Mouse (Mus musculus): ENCODE data around the gene Ubqln1.

Ubqln1 gene

GRCm38 (mm10) chr13:58215592-58216341, at the start of gene Ubqln1:
Gene Ubqln1 (minus strand): TSS chr13:58215653.
- DNase-seq (ENCODE audit: low spot score in 2 of 2) = peak; percentile 90 to 92

GRCm38 (mm10) chr13:58263546-58263945, 48.1 kb upstream of the Ubqln1 start:
- DNase-seq (ENCODE audit: low spot score in 2 of 2) = no peak

DNA sequence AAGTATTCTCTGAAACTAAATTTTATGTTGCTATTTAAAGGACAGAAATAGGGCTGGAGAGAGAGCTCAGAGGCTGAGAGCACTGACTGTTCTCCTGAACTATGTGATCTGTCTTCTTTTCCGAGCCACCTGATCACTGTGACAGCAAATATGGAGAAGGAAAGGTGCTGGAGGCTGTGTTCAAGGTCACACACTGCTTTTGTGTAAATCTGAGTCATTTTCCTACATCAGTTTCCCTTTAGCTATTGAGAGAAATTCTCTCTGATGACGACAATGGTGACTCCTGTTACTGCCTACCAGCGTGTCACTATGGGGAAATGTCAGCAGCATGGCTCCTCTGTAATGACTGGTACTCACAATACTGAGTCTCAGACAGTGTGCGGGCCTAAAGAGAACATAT, 46.2 kb upstream of the Ubqln1 start:
- DNase-seq (ENCODE audit: low spot score in 2 of 2) = no peak

- no peak for DNase-seq (ENCODE audit: low spot score in 2 of 2)
Measured at GRCm38 (mm10) chr13:58253268-58253667, 37.8 kb upstream of the Ubqln1 start.

DNA sequence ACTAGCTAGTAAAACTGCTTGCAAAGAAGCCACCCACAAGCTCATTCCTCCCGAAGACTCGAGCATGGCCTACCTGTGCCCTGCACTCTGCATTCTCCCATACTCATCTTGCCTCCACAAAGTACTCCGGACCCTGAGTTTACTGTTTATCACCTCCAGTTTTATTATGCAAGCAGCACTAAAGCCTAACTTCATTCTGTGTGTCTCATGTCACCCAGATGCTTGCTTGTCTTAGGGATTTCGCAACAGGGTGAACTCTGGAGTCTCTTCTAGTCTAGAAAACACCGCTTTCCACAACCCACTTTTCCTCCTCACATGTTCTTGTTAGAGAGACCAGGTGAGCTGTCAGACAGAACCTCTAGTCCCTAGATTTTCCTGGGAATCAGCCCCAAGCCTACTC, 33.5 kb upstream of the Ubqln1 start:
- DNase-seq (ENCODE audit: low spot score in 2 of 2) = no peak

- no peak for DNase-seq (ENCODE audit: low spot score in 2 of 2)
Measured at GRCm38 (mm10) chr13:58236536-58236935, 21.1 kb upstream of the Ubqln1 start.

- DNase-seq (ENCODE audit: low spot score in 2 of 2) = peak in 1 of 2 experiments; percentile 46
Measured at GRCm38 (mm10) chr13:58232611-58233010, 17.2 kb upstream of the Ubqln1 start.

GRCm38 (mm10) chr13:58232070-58232469, 16.6 kb upstream of the Ubqln1 start:
- DNase-seq (ENCODE audit: low spot score in 2 of 2) = no peak

GRCm38 (mm10) chr13:58228624-58229023, 13.2 kb upstream of the Ubqln1 start:
- DNase-seq (ENCODE audit: low spot score in 2 of 2) = no peak

DNA sequence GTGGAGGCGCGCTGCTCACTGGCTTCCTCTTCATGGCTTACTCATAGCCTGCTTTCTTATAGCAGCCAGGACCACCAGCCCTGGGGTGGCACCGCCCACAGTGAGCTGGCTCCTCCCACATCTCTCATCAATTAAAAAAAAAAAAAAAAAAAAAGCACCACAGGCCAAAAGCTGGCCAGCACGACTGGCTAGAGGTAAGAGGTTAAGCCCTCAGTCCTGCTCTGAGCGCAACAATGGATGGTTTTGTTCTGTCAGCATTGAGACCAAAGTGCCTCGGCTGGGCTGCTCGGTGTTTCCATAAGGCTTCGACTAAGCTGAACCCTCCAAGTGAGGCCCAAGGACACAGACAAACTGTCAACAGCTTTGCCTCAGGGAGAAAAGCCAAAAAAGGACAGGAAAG, 10.2 kb upstream of the Ubqln1 start:
- no peak for DNase-seq (ENCODE audit: low spot score in 2 of 2)

DNA sequence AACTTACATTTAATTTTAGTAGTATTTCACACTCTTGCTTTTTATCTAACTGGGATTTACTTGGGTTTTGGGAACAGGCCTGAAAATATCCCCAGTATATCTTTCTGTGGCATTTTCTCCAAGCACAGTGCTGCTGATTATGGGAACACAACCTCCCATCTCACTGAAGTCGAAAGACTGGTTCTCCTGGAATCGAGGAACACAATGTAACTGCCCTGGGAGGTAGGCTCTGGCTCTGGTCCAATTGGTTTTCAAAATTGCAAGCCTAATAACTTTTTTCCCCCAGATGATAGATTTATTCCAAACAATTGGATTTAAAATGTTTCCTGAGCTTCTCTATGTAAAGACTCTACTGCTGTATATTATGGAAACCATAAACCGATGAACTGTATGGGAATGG, 4.8 kb upstream of the Ubqln1 start:
- DNase-seq (ENCODE audit: low spot score in 2 of 2) = no peak

GRCm38 (mm10) chr13:58217536-58217935, 2.1 kb upstream of the Ubqln1 start:
- DNase-seq (ENCODE audit: low spot score in 2 of 2) = no peak

GRCm38 (mm10) chr13:58216395-58216794, 942 bp upstream of the Ubqln1 start:
- DNase-seq (ENCODE audit: low spot score in 2 of 2) = no peak

- DNase-seq (ENCODE audit: low spot score in 2 of 2) = no peak
Measured at GRCm38 (mm10) chr13:58215253-58215591, 231 bp downstream of the Ubqln1 start.

GRCm38 (mm10) chr13:58214346-58215252, 854 bp downstream of the Ubqln1 start:
- DNase-seq (ENCODE audit: low spot score in 2 of 2) = peak in 1 of 2 experiments; percentile 37

DNA sequence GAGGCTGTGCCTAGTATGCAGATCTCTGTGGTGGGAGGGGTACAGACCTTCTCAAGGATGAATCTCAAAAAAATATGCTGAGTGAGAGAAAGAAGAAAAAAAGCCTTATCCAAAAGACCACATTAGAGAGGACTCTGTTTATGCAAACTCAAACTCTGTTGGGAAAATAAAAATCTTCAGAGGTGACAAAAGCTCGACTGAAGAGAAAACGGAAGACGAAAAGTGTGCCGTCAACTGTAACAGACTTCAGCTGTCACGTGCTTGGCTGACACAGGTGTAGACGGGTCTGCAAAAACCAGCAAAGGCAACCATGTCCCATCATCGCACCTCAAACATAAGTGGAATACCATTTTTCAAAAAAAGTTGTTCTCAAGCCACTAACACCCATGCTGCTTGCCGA, 1.7 kb downstream of the Ubqln1 start:
- DNase-seq (ENCODE audit: low spot score in 2 of 2) = peak in 1 of 2 experiments; percentile 24

DNA sequence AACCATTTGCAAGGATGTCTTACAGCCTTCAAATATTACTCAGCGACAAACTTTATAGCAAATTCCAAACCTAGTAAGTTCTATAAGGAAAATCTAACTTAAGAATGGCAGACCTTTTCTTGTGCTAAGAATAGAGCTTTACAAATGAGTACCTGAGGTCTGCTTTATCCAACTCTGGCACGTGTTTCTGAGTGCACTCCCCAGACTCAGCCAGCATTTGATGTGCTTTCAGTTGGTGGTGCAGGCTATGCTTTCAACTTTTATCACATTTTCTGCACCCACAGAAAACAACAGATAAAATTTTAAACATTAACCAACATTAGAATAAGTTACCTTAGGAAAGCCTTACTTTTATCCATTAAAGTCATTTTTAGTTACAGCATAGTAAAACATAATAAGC, 2.9 kb downstream of the Ubqln1 start:
- DNase-seq (ENCODE audit: low spot score in 2 of 2) = no peak

- DNase-seq (ENCODE audit: low spot score in 2 of 2) = no peak
Measured at GRCm38 (mm10) chr13:58210441-58210840, 5.0 kb downstream of the Ubqln1 start.

DNA sequence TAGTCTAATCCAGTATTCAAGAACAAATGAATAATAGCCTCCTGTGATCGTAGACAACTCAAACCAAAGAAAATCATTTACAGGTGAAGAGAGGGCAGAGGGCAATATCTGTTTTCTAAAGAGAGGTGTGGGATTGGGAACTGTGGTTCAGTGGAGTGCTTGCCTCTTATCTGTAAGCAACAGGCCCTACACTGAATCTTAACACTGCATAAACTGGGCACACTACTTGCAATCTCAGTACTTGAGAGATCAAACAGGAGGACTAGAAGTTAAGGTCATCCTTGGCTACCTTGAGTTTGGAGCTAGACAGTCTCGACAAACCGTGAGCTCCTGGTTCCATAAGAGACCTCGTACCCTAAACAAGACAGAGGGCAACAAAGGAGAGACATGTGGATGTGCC, 9.4 kb downstream of the Ubqln1 start:
- no peak for DNase-seq (ENCODE audit: low spot score in 2 of 2)

DNA sequence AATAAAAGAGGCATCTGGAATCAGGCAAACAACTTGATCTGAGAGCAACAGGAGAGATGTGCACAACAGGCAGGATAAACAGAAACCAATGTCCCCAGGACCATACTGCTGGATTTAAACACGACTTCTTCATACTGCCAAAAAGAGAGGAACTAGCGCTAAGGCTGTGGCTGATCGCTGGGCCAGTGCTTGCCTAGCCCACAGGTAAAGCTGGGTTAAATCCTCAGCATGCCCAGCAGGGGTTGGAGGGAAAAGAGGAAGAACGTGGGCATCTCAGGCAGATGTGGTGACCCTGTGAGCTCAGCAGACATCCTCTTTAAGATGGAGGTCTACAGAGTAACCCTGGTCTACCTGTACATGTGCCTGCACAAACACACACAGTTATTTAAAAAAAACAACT, 10.5 kb downstream of the Ubqln1 start:
- DNase-seq (ENCODE audit: low spot score in 2 of 2) = peak in 1 of 2 experiments; percentile 19

DNA sequence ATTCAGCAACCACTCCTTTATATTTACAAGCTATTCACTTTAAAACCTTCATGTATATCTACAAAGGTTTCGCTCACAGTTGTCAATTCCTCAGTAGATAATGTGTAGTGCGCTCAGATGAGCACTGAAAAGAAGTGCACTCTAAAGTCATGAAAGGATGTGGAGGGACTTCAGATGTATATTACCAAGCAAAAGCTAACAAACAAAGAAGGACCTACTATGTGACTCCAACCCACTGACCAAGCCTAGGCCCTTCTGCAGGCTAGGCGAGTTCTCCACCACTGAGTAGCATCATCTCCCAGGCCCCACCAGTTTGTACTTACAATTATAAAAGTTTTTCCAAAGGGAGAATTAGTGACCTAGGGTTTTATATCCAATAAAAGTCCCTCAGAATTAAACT, 11.3 kb downstream of the Ubqln1 start:
- DNase-seq (ENCODE audit: low spot score in 2 of 2) = no peak

DNA sequence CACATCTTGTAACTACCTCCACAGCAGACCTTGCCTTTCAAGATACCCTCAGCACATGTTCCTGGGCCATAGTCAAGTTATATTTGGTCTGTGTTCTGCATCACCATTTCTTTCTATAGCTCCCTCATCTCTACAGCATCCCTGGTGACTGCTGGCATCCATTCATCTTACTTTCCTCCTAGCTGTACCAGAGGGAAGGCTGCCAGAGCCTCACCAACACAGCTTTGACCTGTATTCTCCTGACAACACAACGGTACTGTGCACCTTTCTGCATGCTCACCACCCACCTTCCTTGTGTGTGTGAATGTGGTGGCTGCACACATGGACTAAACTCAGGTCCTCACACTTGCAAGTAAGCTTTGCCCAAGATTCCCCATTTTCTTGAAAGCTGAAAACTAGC, 12.6 kb downstream of the Ubqln1 start:
- no peak for DNase-seq (ENCODE audit: low spot score in 2 of 2)

GRCm38 (mm10) chr13:58201908-58202307, 13.5 kb downstream of the Ubqln1 start:
- DNase-seq (ENCODE audit: low spot score in 2 of 2) = no peak

Measured in spleen, postnatal 10 days (tissue).